Mouse (Mus musculus) Patski (cell line): ENCODE results near the gene Akr1c19. TPM values are rescaled to one million over a fixed set of nuclear protein-coding genes. Genes with fewer than 3 reads are reported as not detected.

Experiments
- ATAC-seq: fragments of 100-300 bp; one replicate; pipeline ENCODE4 v1.8.0; 2021
- CTCF ChIA-PET: fragments of 350-600 bp; sonication (Branson Sonifier 250); formaldehyde crosslinking; loops from one replicate; lab custom pipeline; 2022; ENCODE audit warnings: inconsistent platforms; lab: Charles Lee
- POLR2A ChIA-PET: fragments of 350-600 bp; sonication (Branson Sonifier 250); formaldehyde crosslinking; loops from one replicate; lab custom pipeline; 2022; ENCODE audit warnings: antibody characterized with exemption, inconsistent platforms; lab: Charles Lee
- DNase-seq: peaks from one replicate; pipeline ENCODE4 v3.0.0-alpha.2; 2011; ENCODE audit warnings: low read depth, low spot score
- H3K27me3 ChIP-seq: fragments of 371-371 bp; one replicate; pipeline ENCODE4 v1.5.1; 2021
- CTCF ChIP-seq: fragments of 100-300 bp; IDR thresholded peaks from one replicate; pipeline ENCODE4 v1.5.1; 2021
- in situ Hi-C: fragments of 300-500 bp; cut with MboI; formaldehyde crosslinking; loops from 3 replicates; pipeline ENCODE4 v1.11.1; 2018; ENCODE audit warnings: low pct_unique_long_range_greater_than_20kb, mixed read lengths
- polyA plus RNA-seq: library from polyadenylated mRNA; unstranded; gene quantifications from one replicate; pipeline ENCODE4 v1.2.3, GENCODE M21; 2021

The Akr1c19 gene
- polyA plus RNA-seq, 1 experiment from 2014 or later: 3.7 TPM

DNA sequence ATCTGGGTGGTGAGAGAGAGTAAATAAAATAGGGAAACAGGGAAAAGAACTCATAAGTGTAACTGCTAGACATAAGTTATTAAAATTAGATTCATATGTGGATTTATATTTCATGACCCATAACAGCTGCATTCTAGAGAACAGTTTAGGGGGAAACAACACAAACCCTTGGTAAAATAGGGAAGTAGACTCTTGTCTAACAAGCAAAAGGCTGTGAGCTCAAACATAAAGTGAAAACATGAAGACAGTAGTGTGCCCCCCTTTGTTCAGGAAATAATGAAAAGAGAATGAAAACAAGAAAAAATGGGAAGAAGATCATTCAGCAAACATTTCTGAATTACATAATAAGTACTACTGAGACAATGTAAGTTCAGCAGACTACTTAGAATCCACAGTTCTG is 42.4 kb downstream of the Akr1c19 start:
- in situ Hi-C loops: no loop called here
- POLR2A ChIA-PET: no interaction called here
- no peak for ATAC-seq
- DNase-seq: no peak
- no peaks in the 10 kb centered on the region for H3K27me3 ChIP-seq
- TF ChIP-seq CTCF: no peak
- CTCF ChIA-PET: no interaction called here

DNA sequence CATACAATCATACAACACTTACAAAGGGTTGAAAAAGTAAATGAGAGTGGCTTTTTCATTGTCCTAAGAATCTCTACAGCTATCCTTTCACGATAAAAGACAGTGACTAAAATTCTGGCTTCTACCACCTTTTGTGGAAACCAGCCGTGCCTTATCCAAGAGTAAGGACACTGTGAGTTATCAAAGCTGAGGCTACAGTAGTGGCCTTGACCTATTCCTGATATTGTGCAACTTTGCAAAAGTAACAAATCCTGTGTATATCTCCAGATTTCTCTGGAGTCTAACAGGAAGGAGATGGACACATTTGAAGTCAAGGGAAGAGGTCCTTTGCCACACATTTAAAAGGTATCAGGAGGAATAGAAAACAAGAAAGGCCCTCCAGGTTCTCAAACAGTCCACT is 49.0 kb downstream of the Akr1c19 start:
- DNase-seq (no peak), ATAC-seq (no peak)
- ChIA-PET CTCF (no interaction called here), POLR2A (no interaction called here)
- in situ Hi-C loops: loop anchor here (25.0 kb wide), 1 partner anchor 615 kb away; no protein-coding TSS in a partner anchor
- no peaks in the 10 kb centered on the region for H3K27me3 ChIP-seq
- no peak for TF ChIP-seq CTCF

- ChIA-PET POLR2A (no interaction called here), CTCF (interaction anchor here (1.6 to 1.7 kb wide), 2 partner anchors 91 to 169 kb away, joined by 4 to 10 read pairs; no protein-coding TSS in a partner anchor)
- in situ Hi-C loops: loop anchor here (25.0 kb wide), 1 partner anchor 617 kb away; no protein-coding TSS in a partner anchor
- DNase-seq (no peak), ATAC-seq (peak; percentile 60)
- no peaks in the 10 kb centered on the region for H3K27me3 ChIP-seq
- TF ChIP-seq CTCF: no peak
Measured at GRCm38 (mm10) chr13:4279284-4279683, 50.8 kb downstream of the Akr1c19 start, which contains the start of gene Akr1c12. Gene Akr1c12 (minus strand): TSS chr13:4279433.

DNA sequence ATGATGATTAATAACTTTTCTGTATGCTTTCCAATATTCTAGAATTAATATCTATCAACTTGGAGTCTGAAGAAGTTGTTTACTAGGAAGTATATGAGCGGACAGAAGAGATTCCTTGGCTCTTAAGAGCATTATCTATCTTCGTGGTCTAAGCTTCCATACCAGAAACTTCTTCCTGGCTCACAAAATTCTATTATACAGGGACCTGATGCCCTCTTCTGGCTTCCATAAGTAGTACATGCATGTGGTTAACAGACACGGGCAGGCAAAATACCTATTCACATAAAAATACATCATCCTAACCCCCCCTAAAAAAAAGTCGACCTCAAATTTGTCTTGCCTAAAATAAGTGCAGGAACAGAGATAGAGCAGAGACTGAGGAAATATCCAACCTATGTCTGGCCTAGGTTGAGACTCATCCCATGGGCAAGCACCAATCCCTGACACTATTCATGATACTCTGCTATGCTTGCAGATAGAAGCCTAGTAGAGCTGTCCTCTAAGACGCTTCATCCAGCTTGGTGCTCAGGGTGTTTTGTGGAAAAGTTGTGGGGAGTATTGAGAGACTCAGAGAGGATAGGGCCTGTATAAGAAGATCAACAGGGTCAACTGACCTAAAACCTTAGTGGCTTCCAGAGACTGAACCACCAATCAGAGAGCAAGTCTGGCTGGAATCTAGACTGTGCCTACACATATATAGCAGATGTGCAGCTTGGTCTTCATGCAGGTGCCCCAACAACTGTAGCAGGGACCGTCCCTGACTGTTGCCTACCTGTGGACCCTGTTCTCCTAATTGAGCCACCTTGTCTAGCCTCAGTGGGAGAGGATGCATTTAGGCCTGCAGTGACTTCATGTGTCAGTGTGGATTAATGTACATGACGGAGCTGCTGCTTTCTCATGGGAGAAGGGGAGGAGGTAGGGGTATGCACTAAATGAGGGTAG is 53.2 kb downstream of the Akr1c19 start:
- in situ Hi-C loops: loop anchor here (5.0 to 25.0 kb wide), 4 partner anchors 94 to 619 kb away; no protein-coding TSS in a partner anchor
- POLR2A ChIA-PET: no interaction called here
- peak; percentile 54 for TF ChIP-seq CTCF
- CTCF ChIA-PET: interaction anchor here (0.9 to 1.9 kb wide), 3 partner anchors 94 to 330 kb away, joined by 3 to 11 read pairs (median 3); no protein-coding TSS in a partner anchor
- no peaks in the 10 kb centered on the region for H3K27me3 ChIP-seq
- DNase-seq: no peak
- ATAC-seq: peak; percentile 79

DNA sequence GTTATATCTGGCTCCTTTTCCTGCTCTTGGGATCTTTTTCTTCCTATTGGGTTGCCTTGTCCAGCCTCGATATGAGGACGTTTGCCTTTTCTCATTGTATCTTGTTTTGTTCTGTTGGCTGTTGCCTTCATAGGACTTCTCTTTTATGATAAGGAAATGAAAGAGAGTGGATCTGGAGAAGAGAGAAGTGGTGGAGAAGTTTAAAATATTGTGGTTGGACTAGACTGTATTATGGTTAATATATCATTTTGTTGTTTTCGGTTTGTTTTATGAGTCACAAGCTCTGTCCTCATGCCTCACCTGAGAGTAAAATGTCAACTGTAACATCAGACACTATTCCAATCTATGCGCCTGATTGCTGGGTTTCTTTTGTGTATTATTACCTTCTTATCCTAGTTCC is 68.5 kb downstream of the Akr1c19 start:
- no peak for DNase-seq
- CTCF ChIA-PET: no interaction called here
- ATAC-seq: no peak
- in situ Hi-C loops: loop anchor here (25.0 kb wide), 1 partner anchor 635 kb away; no protein-coding TSS in a partner anchor
- no peaks in the 10 kb centered on the region for H3K27me3 ChIP-seq
- no peak for TF ChIP-seq CTCF
- POLR2A ChIA-PET: no interaction called here

Other genes starting within 250 kb of the Akr1c19 start
- gene Akr1c14, start 179.7 kb upstream of the Akr1c19 start, polyA plus RNA-seq: 2.2 TPM
- gene Akr1c18, start 78.0 kb upstream of the Akr1c19 start, polyA plus RNA-seq: 0.49 TPM
- 46.1 TPM for gene Akr1c13, start 37.5 kb upstream of the Akr1c19 start, polyA plus RNA-seq
- gene Akr1c12, start 50.7 kb downstream of the Akr1c19 start, polyA plus RNA-seq: 4.1 TPM
- not detected for gene Akr1c6, start 205.6 kb downstream of the Akr1c19 start, polyA plus RNA-seq